Mouse (Mus musculus): ENCODE data around the gene Trim69.

DNA sequence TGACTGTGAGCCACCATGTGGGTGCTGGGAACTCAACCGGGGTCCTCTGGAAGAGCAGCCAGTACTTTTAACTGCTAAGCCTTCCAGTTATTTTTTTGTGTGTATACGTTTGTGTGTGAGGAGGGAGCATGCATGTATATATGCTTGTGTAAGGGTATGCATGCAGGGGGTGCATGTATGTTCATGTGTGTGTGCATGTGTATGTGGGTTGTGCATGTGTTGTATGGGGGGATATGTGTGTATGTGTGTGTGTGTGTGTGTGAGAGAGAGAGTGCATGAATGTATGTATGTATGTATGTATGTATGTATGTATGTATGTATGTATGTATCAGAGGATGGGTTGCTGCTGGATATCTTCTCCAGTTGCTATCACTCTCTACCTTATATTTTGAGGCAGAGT lies 6.0 kb upstream of the Trim69 start:
- TF ChIP-seq CTCF (IDR thresholded peaks at IDR 0.05; ENCODE audit: low read depth) (no peak), EP300 (IDR thresholded peaks at IDR 0.05; ENCODE audit: low read depth) (no peak)
